In the genomic region with DNA sequence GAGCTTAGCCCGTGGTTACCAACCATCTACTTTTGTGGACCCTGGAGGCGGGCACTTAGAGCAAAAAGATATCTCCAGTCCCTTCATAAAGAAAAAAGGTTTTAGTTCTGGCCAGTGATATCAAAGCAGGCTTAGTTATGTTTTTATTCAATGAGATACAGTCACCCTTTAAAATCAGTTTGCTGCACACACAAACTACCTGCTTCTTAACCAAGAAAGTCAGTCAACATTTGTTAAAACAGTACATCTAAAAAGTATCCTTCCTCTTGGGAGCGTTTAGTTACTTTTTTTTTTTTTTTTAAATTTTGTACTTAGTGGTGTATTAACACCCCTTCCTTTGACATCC, we compare ENCODE assay signal across 8 mouse cellular contexts. TPM values are rescaled to one million over a fixed set of nuclear protein-coding genes. Genes with fewer than 3 reads are reported as not detected.
DNase-seq lines count a peak whose midpoint lies in the region; ATAC-seq and TF ChIP-seq lines count a peak whose summit lies in the region.
"Had no signal": no experiment of that assay in that cellular context is flagged by ENCODE, and none has a peak within 500 bp of the region (broad histone marks: within the 10 kb centered on the region; RNA-seq: fewer than 3 reads in every experiment).

No protein-coding gene starts in this region.

- no peak for DNase-seq in lung, embryonic 14.5 days
- DNase-seq in lung, postnatal 25 days (ENCODE audit: low spot score) = no peak
- DNase-seq in limb, embryonic 11.5 days (ENCODE audit: low spot score) = no peak
- DNase-seq in left cerebral cortex, postnatal 36 days (ENCODE audit: low spot score in 2 of 2) = no peak
- DNase-seq in cerebellum, adult 11-12 months = no peak

- peak overlapping the region; percentile 89 for H3K4me2 ChIP-seq in lung, embryonic 14.5 days
- H3K4me2 ChIP-seq in limb, embryonic 11.5 days (ENCODE audit: low read depth, severe bottlenecking) = peak overlapping the region; percentile 70

- H3K27ac ChIP-seq in lung, embryonic 14.5 days (ENCODE audit: low read depth) = peak overlapping the region; percentile 100
- H3K27ac ChIP-seq in embryonic fibroblast, embryonic 13.5 days (ENCODE audit: insufficient read depth, low read length) = peak overlapping the region; percentile 98
- peak overlapping the region; percentile 100 for H3K27ac ChIP-seq in limb, embryonic 11.5 days (replicated peaks; ENCODE audit: low read depth, low read length)
- peak overlapping the region; percentile 100 for H3K27ac ChIP-seq in olfactory bulb, adult 2 months (ENCODE audit: insufficient read depth, low read depth, low read length)

- 0 out of 2 replicates have a peak, but pooled peaks cover 8% of the 10 kb centered on the region for H3K36me3 ChIP-seq in lung, embryonic 14.5 days (ENCODE audit: insufficient read depth)
- H3K36me3 ChIP-seq in limb, embryonic 11.5 days (ENCODE audit: control insufficient read depth, insufficient read depth, low read length) = no peaks in the 10 kb centered on the region

- no peak for TF ChIP-seq POLR2A in embryonic fibroblast, embryonic 13.5 days (IDR thresholded peaks at IDR 0.05; ENCODE audit: low read depth, low read length)
- TF ChIP-seq POLR2A in olfactory bulb, adult 2 months (IDR thresholded peaks at IDR 0.05; ENCODE audit: insufficient read depth, low read depth, low read length) = no peak

- H3K9me3 ChIP-seq in lung, embryonic 14.5 days (ENCODE audit: low read depth, low read length) = no peaks in the 10 kb centered on the region
- H3K9me3 ChIP-seq in limb, embryonic 11.5 days (ENCODE audit: control insufficient read depth, low read length) = no peaks in the 10 kb centered on the region

- H3K4me3 ChIP-seq in lung, embryonic 14.5 days (ENCODE audit: low read depth, low read length) = peak overlapping the region; percentile 87
- peak overlapping the region; percentile 63 for H3K4me3 ChIP-seq in embryonic fibroblast, embryonic 13.5 days (ENCODE audit: insufficient read depth, low read length)
- H3K4me3 ChIP-seq in limb, embryonic 11.5 days (ENCODE audit: low read depth, low read length) = peak overlapping the region; percentile 90
- peak overlapping the region; percentile 100 for H3K4me3 ChIP-seq in olfactory bulb, adult 2 months (ENCODE audit: insufficient read depth, low read depth, low read length)

- TF ChIP-seq CTCF in lung, embryonic 14.5 days (IDR thresholded peaks at IDR 0.05; ENCODE audit: low read depth) = no peak
- no peak for TF ChIP-seq CTCF in embryonic fibroblast, embryonic 13.5 days (IDR thresholded peaks at IDR 0.05; ENCODE audit: borderline replicate concordance, insufficient read depth, low read length)
- no peak for TF ChIP-seq CTCF in olfactory bulb, adult 2 months (IDR thresholded peaks at IDR 0.05; ENCODE audit: insufficient read depth, low read depth, low read length)

- WGBS in lung, embryonic 14.5 days = 11% methylated on average over 3 of the region's 3 CpGs
- WGBS in limb, embryonic 11.5 days = 17% methylated on average over 3 of the region's 3 CpGs
- 6% methylated on average over 3 of the region's 3 CpGs for WGBS in olfactory bulb, adult 2 months

- H3K27me3 ChIP-seq in lung, embryonic 14.5 days (ENCODE audit: insufficient read depth, low read length) = no peaks in the 10 kb centered on the region
- H3K27me3 ChIP-seq in limb, embryonic 11.5 days (ENCODE audit: control insufficient read depth, insufficient read depth, low read length) = no peaks in the 10 kb centered on the region

- no peak for ATAC-seq in lung, embryonic 14.5 days (ENCODE audit: insufficient read depth)
- ATAC-seq in limb, embryonic 11.5 days (ENCODE audit: insufficient number of reproducible peaks, low FRiP score, low TSS enrichment, low read depth) = no peak

- H3K9ac ChIP-seq in lung, embryonic 14.5 days = peak overlapping the region; percentile 95
- H3K9ac ChIP-seq in limb, embryonic 11.5 days (ENCODE audit: low read length) = peak overlapping the region; percentile 100

- intact Hi-C loops in left cerebral cortex, postnatal 36 days (cut with DNase I) = loop anchor here (5.0 kb wide), 1 partner anchor 464 kb away; no protein-coding TSS in a partner anchor

- 0 out of 2 replicates have a peak, but pooled peaks cover 1% of the 10 kb centered on the region for H3K4me1 ChIP-seq in lung, embryonic 14.5 days (ENCODE audit: insufficient read depth)
- H3K4me1 ChIP-seq in embryonic fibroblast, embryonic 13.5 days (ENCODE audit: control insufficient read depth, insufficient read depth, low read length) = peaks cover 4% of the 10 kb centered on the region
- H3K4me1 ChIP-seq in limb, embryonic 11.5 days (ENCODE audit: control insufficient read depth, insufficient read depth, low read length) = peaks cover 9% of the 10 kb centered on the region; the same call in 1 of the 2 replicates
- no peaks in the 10 kb centered on the region for H3K4me1 ChIP-seq in olfactory bulb, adult 2 months (ENCODE audit: control insufficient read depth, insufficient read depth, low read length)

RNA-seq across cellular contexts. Expression of a gene that starts 0.8 kb away (rescaled TPM):
- polyA plus RNA-seq in lung, embryonic 14.5 days (2014; fragmentation: Nextera tagmentation; extraction: Ambion mirVana) = 66.8 and 72.3 TPM in 2 replicates
- 76.5 and 92.7 TPM in 2 replicates for polyA plus RNA-seq in embryonic fibroblast, embryonic 13.5 days (2011; ENCODE audit: insufficient read length, low read depth, missing spikeins)
- polyA plus RNA-seq in limb, embryonic 11.5 days (2014; fragmentation: Nextera tagmentation; extraction: Ambion mirVana) = 71.6 and 82.9 TPM in 2 replicates
- 200 TPM in 1 of 2 replicates, not detected in the other for polyA plus RNA-seq in olfactory bulb, adult 2 months (2012; ENCODE audit: insufficient read depth, insufficient read length, low replicate concordance, missing spikeins)
- 10 to 100 TPM; 50.0 to 54.8 TPM for total RNA-seq in left cerebral cortex, postnatal 36 days (2021)

RNA-seq across cellular contexts. Expression of a gene that starts 5.5 kb away (rescaled TPM):
- not detected in 2 replicates for polyA plus RNA-seq in lung, embryonic 14.5 days (2014; fragmentation: Nextera tagmentation; extraction: Ambion mirVana)
- polyA plus RNA-seq in embryonic fibroblast, embryonic 13.5 days (2011; ENCODE audit: insufficient read length, low read depth, missing spikeins) = not detected in 2 replicates
- not detected in 2 replicates for polyA plus RNA-seq in limb, embryonic 11.5 days (2014; fragmentation: Nextera tagmentation; extraction: Ambion mirVana)
- not detected in 2 replicates for polyA plus RNA-seq in olfactory bulb, adult 2 months (2012; ENCODE audit: insufficient read depth, insufficient read length, low replicate concordance, missing spikeins)
- total RNA-seq in left cerebral cortex, postnatal 36 days (2021) = not detected
- total RNA-seq: adrenal gland, postnatal 25 days had no signal
